Mouse (Mus musculus) ES-Bruce4 (cell line): Measurements from ENCODE around the gene Zmym4. TPM values are rescaled to one million over a fixed set of nuclear protein-coding genes. Genes with fewer than 3 reads are reported as not detected.

Source experiments
- H3K27ac ChIP-seq: 2 replicates; pipeline ENCODE4 v1.5.1; 2012; ENCODE audit warnings: low read length, inconsistent platforms; ENCODE audit not compliant: insufficient read depth
- H3K27me3 ChIP-seq: 2 replicates; pipeline ENCODE4 v1.6.1; 2012; ENCODE audit warnings: mild to moderate bottlenecking, low read length, inconsistent platforms; ENCODE audit not compliant: control insufficient read depth, poor library complexity, insufficient read depth, severe bottlenecking
- H3K36me3 ChIP-seq: 2 replicates; pipeline ENCODE4 v1.6.1; 2012; ENCODE audit warnings: inconsistent platforms, mild to moderate bottlenecking, low read length, moderate library complexity; ENCODE audit not compliant: control insufficient read depth, poor library complexity, insufficient read depth, severe bottlenecking
- H3K4me1 ChIP-seq: one replicate; pipeline ENCODE4 v1.8.1; 2011; ENCODE audit warnings: low read length; ENCODE audit not compliant: control insufficient read depth, insufficient read depth
- H3K4me3 ChIP-seq: 2 replicates; pipeline ENCODE4 v1.5.1; 2011; ENCODE audit warnings: low read depth, mild to moderate bottlenecking, low read length
- H3K9ac ChIP-seq: 2 replicates; pipeline ENCODE4 v1.6.1; 2012; ENCODE audit warnings: low read depth, mild to moderate bottlenecking, inconsistent platforms; ENCODE audit not compliant: poor library complexity, severe bottlenecking
- H3K9me3 ChIP-seq: replicated peaks from 2 replicates; pipeline ENCODE4 v1.6.1; 2012; ENCODE audit warnings: mild to moderate bottlenecking, low read length, inconsistent platforms; ENCODE audit not compliant: control insufficient read depth, poor library complexity, insufficient read depth, severe bottlenecking
- CTCF ChIP-seq: IDR thresholded peaks from one replicate; pipeline ENCODE4 v1.8.1; 2011; ENCODE audit warnings: low read depth, low read length
- EP300 ChIP-seq: IDR thresholded peaks from 2 replicates; pipeline ENCODE4 v1.6.1; 2011; ENCODE audit warnings: low read depth, low read length; ENCODE audit not compliant: insufficient read depth
- POLR2A ChIP-seq: IDR thresholded peaks from one replicate; pipeline ENCODE4 v1.8.1; 2011; ENCODE audit warnings: low read length; ENCODE audit not compliant: insufficient read depth
- polyA plus RNA-seq: library from polyadenylated mRNA; stranded (reverse); fragments of >200 nt; gene quantifications from 2 replicates; pipeline ENCODE4 v1.2.4, GENCODE M21; 2011; ENCODE audit warnings: low read depth; ENCODE audit not compliant: missing spikeins, insufficient read depth, insufficient read length

The Zmym4 gene
- polyA plus RNA-seq, 1 experiment: 66.0 TPM

- TF ChIP-seq CTCF (no peak), POLR2A (no peak), EP300 (no peak)
- Histone ChIP-seq H3K36me3 (no peaks in the 10 kb centered on the region), H3K27ac (no peak overlapping the region), H3K9me3 (no peaks in the 10 kb centered on the region), H3K27me3 (no peaks in the 10 kb centered on the region), H3K4me1 (no peaks in the 10 kb centered on the region), H3K9ac (no peak overlapping the region), H3K4me3 (no peak overlapping the region)
Measured at GRCm38 (mm10) chr4:126814854-126815253, 153.1 kb downstream of the Zmym4 start.

- no peak overlapping the region for H3K4me3 ChIP-seq
- H3K27me3 ChIP-seq: no peaks in the 10 kb centered on the region
- H3K27ac ChIP-seq: no peak overlapping the region
- no peak overlapping the region for H3K9ac ChIP-seq
- no peaks in the 10 kb centered on the region for H3K4me1 ChIP-seq
- no peaks in the 10 kb centered on the region for H3K36me3 ChIP-seq
- H3K9me3 ChIP-seq: no peaks in the 10 kb centered on the region
- TF ChIP-seq EP300: no peak
- no peak for TF ChIP-seq POLR2A
- TF ChIP-seq CTCF: no peak
Measured at GRCm38 (mm10) chr4:126813212-126813611, 154.7 kb downstream of the Zmym4 start.

Other genes starting within 250 kb of the Zmym4 start
- gene Tfap2e, start 231.9 kb downstream of the Zmym4 start, polyA plus RNA-seq: 0.39 and 0.96 TPM in 2 replicates
- gene Ncdn, start 214.7 kb downstream of the Zmym4 start, polyA plus RNA-seq: 10.2 and 12.8 TPM in 2 replicates
- 10.1 and 10.5 TPM in 2 replicates for gene AU040320, start 214.6 kb downstream of the Zmym4 start, polyA plus RNA-seq
- gene Sfpq, start 53.2 kb upstream of the Zmym4 start, polyA plus RNA-seq: 827 and 868 TPM in 2 replicates
- 46.0 and 57.4 TPM in 2 replicates for gene Zmym1, start 93.0 kb upstream of the Zmym4 start, polyA plus RNA-seq
- 32.6 and 33.7 TPM in 2 replicates for gene Zmym6, start 109.2 kb upstream of the Zmym4 start, polyA plus RNA-seq
- gene Tmem35b, start 155.6 kb upstream of the Zmym4 start, polyA plus RNA-seq: 9.0 and 10.0 TPM in 2 replicates
- gene Dlgap3, start 201.1 kb upstream of the Zmym4 start, polyA plus RNA-seq: 7.4 and 9.5 TPM in 2 replicates